Mouse (Mus musculus) neural tube, embryonic 11.5 days (tissue): ENCODE data around the gene Mis18a. TPM values are rescaled to one million over a fixed set of nuclear protein-coding genes. Genes with fewer than 3 reads are reported as not detected.
A peak's percentile ranks its signal among the peaks of the same experiment; 100 is the strongest.

Source experiments
- ATAC-seq: fragments of 200-750 bp; cut with Nextera tagmentation; 2 replicates; pipeline ENCODE4 v1.8.0; 2017; ENCODE audit warnings: moderate number of reproducible peaks, mild to moderate bottlenecking, moderate TSS enrichment, moderate library complexity; ENCODE audit not compliant: insufficient read depth, low FRiP score, low TSS enrichment
- DNase-seq: peaks from one replicate; pipeline ENCODE4 v3.0.0-alpha.2; 2015; ENCODE audit warnings: low spot score
- H3K27ac ChIP-seq: fragments of 300-500 bp; sonication (generic); 2 replicates; pipeline ENCODE4 v1.5.1; 2014; ENCODE audit warnings: low read depth, mild to moderate bottlenecking, low read length
- H3K27me3 ChIP-seq: fragments of 300-500 bp; sonication (generic); 2 replicates; pipeline ENCODE4 v1.6.1; 2014; ENCODE audit warnings: mild to moderate bottlenecking, low read length, mixed read lengths; ENCODE audit not compliant: control insufficient read depth, insufficient read depth
- H3K36me3 ChIP-seq: fragments of 300-500 bp; sonication (generic); 2 replicates; pipeline ENCODE4 v1.6.1; 2014; ENCODE audit warnings: mild to moderate bottlenecking, low read length, moderate library complexity, mixed read lengths; ENCODE audit not compliant: control insufficient read depth, insufficient read depth
- H3K4me1 ChIP-seq: fragments of 300-500 bp; sonication (generic); 2 replicates; pipeline ENCODE4 v1.6.1; 2014; ENCODE audit warnings: low read length, mixed read lengths; ENCODE audit not compliant: control insufficient read depth, insufficient read depth
- H3K4me2 ChIP-seq: fragments of 300-500 bp; sonication (generic); 2 replicates; pipeline ENCODE4 v1.6.1; 2014; ENCODE audit warnings: low read depth, mild to moderate bottlenecking, moderate library complexity
- H3K4me3 ChIP-seq: fragments of 300-500 bp; sonication (generic); 2 replicates; pipeline ENCODE4 v1.5.1; 2014; ENCODE audit warnings: low read depth, low read length
- H3K9ac ChIP-seq: fragments of 300-500 bp; sonication (generic); 2 replicates; pipeline ENCODE4 v1.6.1; 2014; ENCODE audit warnings: mild to moderate bottlenecking, low read length
- H3K9me3 ChIP-seq: fragments of 300-500 bp; sonication (generic); 2 replicates; pipeline ENCODE4 v1.6.1; 2016; ENCODE audit warnings: low read length; ENCODE audit not compliant: control insufficient read depth
- WGBS: fragments of 180-500 bp; shearing (Covaris S2); extraction: QIAGEN DNeasy Blood & Tissue Kit; methylation state at CpG from one replicate; pipeline ENCODE4 v1.1.7; 2014; 5-methylcytosine and 5-hydroxymethylcytosine counted together
- polyA plus RNA-seq: library from polyadenylated mRNA; unstranded; fragments of >200 nt; fragmentation: Nextera tagmentation; extraction: Ambion mirVana; gene quantifications from 2 replicates; pipeline ENCODE4 v1.2.1, GENCODE M21; 2014

The Mis18a gene
- polyA plus RNA-seq, 1 experiment from 2014 or later = 63.6 TPM

DNA sequence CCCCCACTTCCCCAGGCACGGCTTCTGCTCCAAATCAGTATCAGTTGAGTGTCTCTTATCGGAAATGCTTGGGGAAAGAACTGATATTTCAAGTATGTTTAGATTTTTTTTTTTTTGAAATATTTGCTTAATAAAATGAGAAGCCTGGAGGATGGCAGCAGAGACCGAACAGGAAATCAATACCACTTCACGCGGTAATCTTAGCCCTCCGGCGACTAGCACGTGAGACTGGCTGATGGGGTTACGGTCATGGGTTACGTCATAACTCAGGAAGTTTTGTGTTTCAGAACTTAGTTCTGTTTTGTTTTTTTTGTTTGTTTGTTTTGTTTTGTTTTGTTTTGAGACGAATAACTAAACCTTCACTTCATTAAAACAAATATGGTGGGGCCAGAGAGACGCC lies 16.9 kb downstream of the Mis18a start:
- H3K27ac ChIP-seq = 0 out of 2 replicates have a peak overlapping the region, but pooled peaks have one; percentile 9

DNA sequence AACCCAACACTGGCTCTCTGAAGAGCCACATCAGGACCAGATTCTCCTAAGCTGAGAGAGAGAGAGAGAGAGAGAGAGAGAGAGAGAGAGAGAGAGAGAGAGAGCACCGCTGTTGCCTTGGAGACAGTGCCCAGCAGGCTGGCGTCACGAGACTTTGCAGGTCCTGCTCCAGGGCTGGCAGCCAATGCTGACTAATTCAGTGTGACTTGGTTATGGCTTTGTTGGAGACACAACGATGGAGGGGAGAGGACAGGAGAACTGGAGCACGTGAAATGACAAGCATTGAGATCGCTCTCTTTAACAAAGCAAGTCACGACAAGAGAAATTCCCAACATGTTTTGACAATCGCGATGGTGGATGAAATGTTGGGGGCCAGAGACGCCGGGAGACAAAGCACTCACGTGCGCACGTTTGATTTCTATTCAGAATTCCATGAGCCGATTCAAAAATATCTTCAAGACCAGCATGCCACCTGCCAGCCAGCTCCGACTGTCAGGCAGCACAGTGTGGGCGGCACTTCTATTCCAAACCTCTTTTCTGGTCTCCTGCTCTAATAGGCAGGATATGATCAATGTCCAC lies 17.4 kb downstream of the Mis18a start:
- Histone ChIP-seq H3K27me3 (peaks cover 4% of the 10 kb centered on the region; the same call in 1 of the 2 replicates), H3K4me1 (peaks cover 8% of the 10 kb centered on the region; the same call in 1 of the 2 replicates), H3K9me3 (no peaks in the 10 kb centered on the region), H3K4me3 (peak overlapping the region; percentile 10; the same call in 1 of the 2 replicates), H3K36me3 (no peaks in the 10 kb centered on the region), H3K4me2 (peak overlapping the region; percentile 12; the same call in 1 of the 2 replicates), H3K9ac (no peak overlapping the region), H3K27ac (0 out of 2 replicates have a peak overlapping the region, but pooled peaks have one; percentile 9)
- peak; percentile 84 for ATAC-seq
- 44% methylated on average over 17 of the region's 17 CpGs for WGBS
- peak; percentile 70 for DNase-seq

More for the DNA sequence above, 16.9 kb downstream of the Mis18a start:
- Histone ChIP-seq H3K4me2 (no peak overlapping the region), H3K36me3 (no peaks in the 10 kb centered on the region), H3K27me3 (peaks cover 4% of the 10 kb centered on the region; the same call in 1 of the 2 replicates), H3K9ac (no peak overlapping the region), H3K4me3 (no peak overlapping the region), H3K4me1 (peaks cover 8% of the 10 kb centered on the region; the same call in 1 of the 2 replicates), H3K9me3 (no peaks in the 10 kb centered on the region)
- ATAC-seq (no peak), DNase-seq (no peak)
- WGBS = 75% methylated on average over 12 of the region's 12 CpGs

DNA sequence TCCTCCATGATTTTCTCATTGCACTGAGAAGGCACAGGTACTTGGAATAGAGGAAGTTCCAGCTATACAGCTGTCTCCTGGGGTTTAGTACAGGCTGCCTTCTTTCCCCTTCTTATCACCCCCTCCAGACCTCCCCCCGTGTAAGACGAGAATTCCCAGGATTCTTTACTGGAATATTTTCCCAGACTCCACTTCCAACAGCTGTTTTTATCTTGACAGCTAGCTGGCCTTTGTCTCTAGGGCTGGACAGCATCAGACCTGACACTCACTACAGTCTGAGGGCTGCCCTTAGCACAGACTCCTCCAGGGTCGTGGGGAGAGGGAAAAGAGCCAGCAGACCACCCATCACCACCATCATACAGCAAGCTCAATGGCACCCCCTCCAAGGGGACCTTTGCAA lies 20.9 kb downstream of the Mis18a start:
- Histone ChIP-seq H3K4me3 (no peak overlapping the region), H3K4me1 (peaks cover 8% of the 10 kb centered on the region; the same call in 1 of the 2 replicates), H3K4me2 (no peak overlapping the region), H3K9ac (no peak overlapping the region), H3K9me3 (no peaks in the 10 kb centered on the region), H3K27me3 (no peaks in the 10 kb centered on the region), H3K36me3 (no peaks in the 10 kb centered on the region), H3K27ac (no peak overlapping the region)
- WGBS = 47% methylated on average over 3 of the region's 3 CpGs
- DNase-seq (no peak), ATAC-seq (no peak)

DNA sequence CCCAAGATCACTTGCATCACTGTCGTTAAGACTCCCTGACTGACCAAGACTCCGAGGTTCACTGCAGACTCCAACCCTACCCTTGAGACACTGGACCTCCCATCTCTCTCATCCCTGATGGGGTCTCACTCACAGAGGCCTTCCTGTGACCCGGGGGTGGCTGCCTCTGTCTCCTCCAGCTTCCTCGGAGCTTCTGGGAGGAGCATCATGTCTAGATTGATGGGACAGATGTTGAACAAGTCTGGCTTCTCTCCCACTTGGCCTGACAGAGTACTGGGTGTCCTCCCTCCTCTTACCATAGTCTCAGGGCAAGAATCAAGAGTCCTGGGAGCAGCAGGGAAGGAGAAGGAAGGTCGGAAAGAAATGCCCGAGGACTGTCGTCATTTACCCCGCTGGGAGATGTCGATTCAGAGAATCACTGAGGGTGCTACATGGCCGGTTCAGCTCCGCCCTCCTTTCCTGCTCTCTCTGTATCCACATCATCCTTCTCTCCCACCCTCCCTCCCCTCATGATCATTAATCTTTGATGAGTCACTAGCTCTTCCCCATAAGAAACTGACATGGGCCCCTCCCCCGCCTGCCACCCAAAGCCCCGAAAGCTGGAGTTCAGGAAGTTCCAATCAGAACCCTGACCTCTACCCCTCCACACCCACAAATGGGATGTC lies 22.9 kb downstream of the Mis18a start:
- WGBS = 60% methylated on average over 13 of the region's 13 CpGs
- Histone ChIP-seq H3K4me3 (no peak overlapping the region), H3K4me1 (no peaks in the 10 kb centered on the region; the same call in 1 of the 2 replicates), H3K4me2 (no peak overlapping the region), H3K9ac (no peak overlapping the region), H3K27ac (no peak overlapping the region), H3K36me3 (no peaks in the 10 kb centered on the region), H3K27me3 (no peaks in the 10 kb centered on the region), H3K9me3 (no peaks in the 10 kb centered on the region)
- DNase-seq = no peak
- ATAC-seq = no peak

DNA sequence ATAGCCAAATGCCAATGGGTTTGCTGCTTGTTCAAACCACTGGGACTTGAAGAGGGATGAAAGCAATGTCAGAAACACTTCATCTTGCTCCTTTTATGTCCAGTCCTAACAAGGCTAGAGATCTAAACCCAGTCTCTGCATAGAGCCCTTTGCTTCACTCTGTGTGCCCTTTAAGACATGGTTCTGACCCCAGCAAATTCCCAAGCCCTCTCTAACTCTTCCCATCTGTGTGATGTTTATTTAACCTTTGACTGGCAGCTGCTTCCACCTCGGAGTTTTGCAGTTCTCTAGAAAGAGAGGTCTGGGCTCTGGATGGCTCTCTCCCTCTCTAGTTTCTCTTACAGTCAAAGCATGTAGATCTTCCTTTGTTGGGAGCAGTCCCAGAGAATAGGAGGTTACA lies 23.6 kb downstream of the Mis18a start:
- no peak overlapping the region for H3K9ac ChIP-seq

DNA sequence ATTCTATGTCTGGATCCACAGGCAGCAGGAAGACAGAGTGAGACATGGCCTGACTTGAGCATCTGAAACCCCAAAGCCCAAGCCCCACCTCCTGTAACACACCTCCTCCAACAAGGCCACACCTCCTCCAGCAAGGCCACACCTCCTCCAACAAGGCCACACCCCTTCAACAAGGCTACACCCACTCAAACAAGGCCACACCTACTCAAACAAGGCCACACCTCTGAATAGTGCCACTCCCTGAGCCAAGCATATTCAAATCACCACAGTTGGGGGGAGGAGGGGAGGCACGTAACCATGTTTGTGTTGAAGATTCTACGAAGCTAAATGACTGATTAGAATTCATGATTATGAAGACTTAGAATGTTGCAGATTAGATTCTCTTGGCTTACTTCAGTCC lies 25.7 kb downstream of the Mis18a start:
- WGBS = 93% methylated on average over 2 of the region's 2 CpGs
- H3K36me3 ChIP-seq = no peaks in the 10 kb centered on the region
- no peaks in the 10 kb centered on the region for H3K27me3 ChIP-seq

More for the DNA sequence above, 23.6 kb downstream of the Mis18a start:
- Histone ChIP-seq H3K4me2 (no peak overlapping the region), H3K9me3 (no peaks in the 10 kb centered on the region), H3K36me3 (no peaks in the 10 kb centered on the region), H3K4me1 (no peaks in the 10 kb centered on the region), H3K4me3 (no peak overlapping the region), H3K27ac (no peak overlapping the region), H3K27me3 (no peaks in the 10 kb centered on the region)
- WGBS = 17% methylated on average over 1 of the region's 1 CpGs
- ATAC-seq (no peak), DNase-seq (no peak)

DNA sequence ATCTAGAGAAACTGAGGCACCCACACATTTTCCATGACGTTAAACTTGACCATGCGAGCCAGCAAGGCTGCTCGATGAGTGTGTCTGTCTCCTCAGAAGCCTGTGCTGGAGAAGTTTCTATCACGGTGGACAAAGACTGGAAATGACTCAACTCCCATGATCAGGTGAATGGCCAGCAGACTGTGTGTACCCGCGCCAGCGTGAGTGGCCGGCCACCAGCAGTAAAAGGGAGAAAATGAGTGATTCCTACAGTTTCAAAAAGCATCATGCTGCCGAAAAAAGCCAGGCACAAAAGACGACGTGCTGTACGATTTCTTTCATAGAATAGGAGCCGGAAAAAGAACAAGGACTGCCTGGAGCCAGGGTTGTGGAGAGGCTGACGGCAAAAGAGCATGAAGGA lies 27.8 kb downstream of the Mis18a start:
- Histone ChIP-seq H3K36me3 (no peaks in the 10 kb centered on the region), H3K4me1 (0 out of 2 replicates have a peak, but pooled peaks cover 2% of the 10 kb centered on the region), H3K4me2 (no peak overlapping the region), H3K4me3 (no peak overlapping the region), H3K27ac (no peak overlapping the region), H3K9me3 (no peaks in the 10 kb centered on the region), H3K27me3 (no peaks in the 10 kb centered on the region), H3K9ac (no peak overlapping the region)
- WGBS = 88% methylated on average over 14 of the region's 14 CpGs
- DNase-seq (no peak), ATAC-seq (no peak)

More for the DNA sequence above, 25.7 kb downstream of the Mis18a start:
- no peak overlapping the region for H3K27ac ChIP-seq
- no peak for ATAC-seq
- H3K4me2 ChIP-seq = no peak overlapping the region
- no peaks in the 10 kb centered on the region for H3K4me1 ChIP-seq
- no peak overlapping the region for H3K4me3 ChIP-seq
- no peak for DNase-seq
- no peaks in the 10 kb centered on the region for H3K9me3 ChIP-seq
- no peak overlapping the region for H3K9ac ChIP-seq

DNA sequence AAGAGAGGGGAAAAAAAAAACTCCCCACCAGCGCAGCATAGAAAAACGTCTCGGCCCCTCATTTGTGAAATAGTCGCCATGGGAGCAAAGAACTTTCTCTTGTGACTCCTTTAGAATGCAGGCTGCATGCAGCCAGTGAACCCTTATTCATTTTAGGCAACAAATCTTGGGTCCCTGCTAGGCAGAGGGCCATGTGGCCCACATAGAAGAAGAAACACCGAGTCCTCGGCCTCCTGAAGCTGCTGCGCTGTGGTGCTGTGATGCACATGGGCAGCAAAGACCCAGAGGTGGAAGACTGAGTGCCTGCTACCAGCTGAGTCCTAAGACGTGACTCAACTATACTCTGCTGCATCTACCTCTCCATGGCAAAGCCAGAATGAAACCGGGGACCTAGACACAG lies 30.9 kb downstream of the Mis18a start:
- no peak overlapping the region for H3K9ac ChIP-seq
- H3K27ac ChIP-seq = no peak overlapping the region
- H3K36me3 ChIP-seq = no peaks in the 10 kb centered on the region
- no peak overlapping the region for H3K4me3 ChIP-seq
- ATAC-seq (no peak), DNase-seq (no peak)
- H3K9me3 ChIP-seq = no peaks in the 10 kb centered on the region
- 81% methylated on average over 9 of the region's 9 CpGs for WGBS
- no peak overlapping the region for H3K4me2 ChIP-seq
- 0 out of 2 replicates have a peak, but pooled peaks cover 2% of the 10 kb centered on the region for H3K4me1 ChIP-seq
- no peaks in the 10 kb centered on the region for H3K27me3 ChIP-seq

DNA sequence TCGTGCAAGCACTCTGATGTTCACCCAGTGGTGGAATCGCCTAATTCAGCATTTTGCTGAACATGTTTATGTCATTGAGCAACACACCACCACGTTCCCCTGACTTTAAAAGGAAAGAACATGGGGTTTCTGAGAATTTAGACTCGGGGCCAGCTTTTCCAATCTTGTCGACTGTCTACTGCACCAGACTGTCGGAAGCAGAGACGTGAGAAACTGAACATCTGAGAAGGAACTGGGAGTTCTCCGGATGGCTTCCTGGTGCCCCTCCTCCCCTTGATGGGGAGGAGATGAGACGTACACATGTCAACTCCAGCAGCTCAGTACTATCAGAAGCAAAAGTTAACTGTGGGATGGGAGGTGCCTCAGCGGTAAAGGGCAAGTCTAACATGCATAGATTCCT lies 32.1 kb downstream of the Mis18a start:
- Histone ChIP-seq H3K4me3 (no peak overlapping the region), H3K4me2 (no peak overlapping the region), H3K9me3 (no peaks in the 10 kb centered on the region), H3K9ac (no peak overlapping the region), H3K27me3 (no peaks in the 10 kb centered on the region), H3K36me3 (no peaks in the 10 kb centered on the region), H3K4me1 (0 out of 2 replicates have a peak, but pooled peaks cover 2% of the 10 kb centered on the region), H3K27ac (no peak overlapping the region)
- DNase-seq (no peak), ATAC-seq (no peak)
- WGBS = 86% methylated on average over 10 of the region's 10 CpGs
